Mouse (Mus musculus): ENCODE results near the gene Ankrd16. TPM values are rescaled to one million over a fixed set of nuclear protein-coding genes. Genes with fewer than 3 reads are reported as not detected.

Gene Ankrd16
- total RNA-seq (2021) = 10 to 100 TPM; 53.6 to 58.5 TPM
- long read RNA-seq, experiment 1, transcript Ankrd16-201 (7 exons, 1,618 nt) = major isoform, 10 of 31 reads
- long read RNA-seq, experiment 1, partial matches to known transcripts = 5 of 31 reads
- long read RNA-seq, experiment 1, other reads (novel, unspliced or antisense) = 10 of 31 reads
- long read RNA-seq, experiment 2, transcript Ankrd16-201 (7 exons, 1,618 nt) = major isoform, 10 of 24 reads
- long read RNA-seq, experiment 2, partial matches to known transcripts = 3 of 24 reads
- long read RNA-seq, experiment 2, other reads (novel, unspliced or antisense) = 8 of 24 reads

GRCm38 (mm10) chr2:11777091-11778068 lies at the start of gene Ankrd16, which contains the start of gene Fbh1:
TSS of gene Ankrd16 (plus strand) at chr2:11777876.
TSS of gene Fbh1 (minus strand) at chr2:11777582.
- DNase-seq (ENCODE audit: low spot score in 2 of 2) = peak; percentile 100

GRCm38 (mm10) chr2:11729091-11729490 lies 48.6 kb upstream of the Ankrd16 start:
- no peak for DNase-seq (ENCODE audit: low spot score in 2 of 2)

- DNase-seq (ENCODE audit: low spot score in 2 of 2) = no peak
Observed at GRCm38 (mm10) chr2:11732978-11733377, 44.7 kb upstream of the Ankrd16 start.

GRCm38 (mm10) chr2:11735853-11736252 lies 41.8 kb upstream of the Ankrd16 start:
- no peak for DNase-seq (ENCODE audit: low spot score in 2 of 2)

- no peak for DNase-seq (ENCODE audit: low spot score in 2 of 2)
Observed at GRCm38 (mm10) chr2:11738794-11739193, 38.9 kb upstream of the Ankrd16 start.

GRCm38 (mm10) chr2:11739516-11740051 lies 38.1 kb upstream of the Ankrd16 start:
- no peak for DNase-seq (ENCODE audit: low spot score in 2 of 2)

- no peak for DNase-seq (ENCODE audit: low spot score in 2 of 2)
Observed at GRCm38 (mm10) chr2:11762541-11762940, 15.1 kb upstream of the Ankrd16 start.

GRCm38 (mm10) chr2:11765694-11766093 lies 12.0 kb upstream of the Ankrd16 start:
- DNase-seq (ENCODE audit: low spot score in 2 of 2) = peak in 1 of 2 experiments; percentile 29

GRCm38 (mm10) chr2:11766485-11767160 lies 11.1 kb upstream of the Ankrd16 start:
- DNase-seq (ENCODE audit: low spot score in 2 of 2) = no peak

GRCm38 (mm10) chr2:11767161-11767545 lies 10.5 kb upstream of the Ankrd16 start:
- no peak for DNase-seq (ENCODE audit: low spot score in 2 of 2)

- DNase-seq (ENCODE audit: low spot score in 2 of 2) = no peak
Observed at GRCm38 (mm10) chr2:11771701-11772100, 6.0 kb upstream of the Ankrd16 start.

GRCm38 (mm10) chr2:11772401-11772800 lies 5.3 kb upstream of the Ankrd16 start:
- DNase-seq (ENCODE audit: low spot score in 2 of 2) = no peak

GRCm38 (mm10) chr2:11774426-11774825 lies 3.2 kb upstream of the Ankrd16 start:
- no peak for DNase-seq (ENCODE audit: low spot score in 2 of 2)

GRCm38 (mm10) chr2:11775121-11775520 lies 2.6 kb upstream of the Ankrd16 start:
- no peak for DNase-seq (ENCODE audit: low spot score in 2 of 2)

GRCm38 (mm10) chr2:11776415-11776814 lies 1.3 kb upstream of the Ankrd16 start:
- no peak for DNase-seq (ENCODE audit: low spot score in 2 of 2)

- peak; percentile 79 to 85 for DNase-seq (ENCODE audit: low spot score in 2 of 2)
Observed at GRCm38 (mm10) chr2:11778087-11778823, 579 bp downstream of the Ankrd16 start.

GRCm38 (mm10) chr2:11784159-11784558 lies 6.5 kb downstream of the Ankrd16 start:
- no peak for DNase-seq (ENCODE audit: low spot score in 2 of 2)

GRCm38 (mm10) chr2:11794668-11795067 lies 17.0 kb downstream of the Ankrd16 start:
- DNase-seq (ENCODE audit: low spot score in 2 of 2) = no peak

- no peak for DNase-seq (ENCODE audit: low spot score in 2 of 2)
Observed at GRCm38 (mm10) chr2:11797930-11798364, 20.3 kb downstream of the Ankrd16 start.

- no peak for DNase-seq (ENCODE audit: low spot score in 2 of 2)
Observed at GRCm38 (mm10) chr2:11801299-11801930, 23.7 kb downstream of the Ankrd16 start.

All from left cerebral cortex, adult 18-20 months (tissue).